Mouse (Mus musculus) ovary, adult 18-20 months (tissue): ENCODE results near the gene Gm8165.
"Not testable (repeated sequence)": the region's sequence is repeated elsewhere in the genome, so short reads cannot be mapped to it uniquely, and the experiment has no call there.

Source experiments
- DNase-seq: peaks from one replicate; pipeline ENCODE4 v3.0.0; 2022; ENCODE audit warnings: low spot score, mixed read lengths

Gm8165 gene

DNA sequence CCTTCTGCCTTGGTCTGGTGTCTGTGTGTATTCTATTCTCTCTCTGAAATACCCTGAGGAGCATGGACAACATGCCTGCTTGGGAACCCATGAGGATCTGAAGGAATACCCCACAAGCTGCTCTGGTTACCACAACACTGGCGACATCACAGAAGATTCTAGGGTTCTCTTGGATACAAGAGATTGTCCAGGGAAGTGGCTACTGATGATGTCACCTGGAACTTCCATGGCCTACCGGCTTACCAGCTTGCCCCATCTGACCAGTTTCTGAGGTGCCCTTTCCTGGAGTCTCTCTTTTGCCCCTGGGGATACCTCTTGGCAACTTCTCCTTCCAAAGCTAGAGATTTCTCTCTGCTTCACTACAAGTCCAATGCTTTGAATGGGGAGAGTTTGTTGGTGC is at the start of gene Gm8165:
Gm8165 (minus strand) TSS at position 101 of the 400 bp plus-strand sequence.
- DNase-seq = not testable (repeated sequence)

DNA sequence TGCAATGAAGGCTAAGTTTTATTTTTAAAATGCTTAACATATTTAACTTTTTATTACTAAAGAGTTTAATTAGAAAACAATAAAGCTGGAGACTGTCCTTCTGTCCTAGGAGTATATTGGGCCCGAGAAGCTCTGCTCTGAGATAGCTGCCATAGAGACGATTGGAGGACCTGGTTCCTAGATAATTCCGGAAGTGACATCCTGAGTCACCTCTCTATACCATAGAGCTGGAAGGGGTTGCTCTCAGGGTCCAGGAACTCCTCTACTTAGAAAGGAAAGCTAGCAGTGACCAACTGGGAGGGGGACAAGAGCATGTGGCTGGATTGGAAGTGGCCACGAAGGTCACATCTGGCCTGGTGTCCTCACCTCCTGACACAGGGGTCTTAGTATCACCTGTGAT is 20.6 kb upstream of the Gm8165 start, which contains the start of gene Gm7324:
Gm7324 (plus strand) TSS at position 208 of the 400 bp plus-strand sequence.
- DNase-seq = not testable (repeated sequence)
